Mouse (Mus musculus): ENCODE measurements around the gene Optn. TPM values are rescaled to one million over a fixed set of nuclear protein-coding genes. Genes with fewer than 3 reads are reported as not detected.
A peak's percentile ranks its signal among the peaks of the same experiment; 100 is the strongest.

The Optn gene
- polyA plus RNA-seq, 1 experiment from 2014 or later = 4.4 TPM

DNA sequence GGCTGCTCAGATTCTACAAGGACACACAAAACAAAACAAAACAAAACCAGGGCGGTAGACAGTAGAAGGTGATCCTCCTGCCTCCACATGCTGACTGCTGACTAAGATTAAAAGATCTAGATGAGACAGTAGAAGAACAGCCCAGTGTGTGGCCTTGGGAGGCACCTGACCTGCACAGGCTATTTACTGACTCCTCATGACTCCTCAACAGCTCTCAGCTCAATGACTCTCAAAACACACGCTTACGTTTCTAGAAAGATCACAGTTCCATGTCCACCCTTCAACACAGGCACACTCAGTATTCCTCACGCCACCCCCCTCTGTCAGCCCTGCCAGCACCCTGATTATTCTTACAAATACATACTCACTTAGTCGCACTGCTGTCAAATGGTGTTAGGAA, 5.4 kb downstream of the Optn start:
- no peak overlapping the region for H3K4me3 ChIP-seq
- DNase-seq (ENCODE audit: low spot score) = no peak
- H3K27me3 ChIP-seq (replicated peaks; ENCODE audit: low read depth, poor library complexity, severe bottlenecking) = peaks cover 21% of the 10 kb centered on the region
- H3K4me1 ChIP-seq = peaks cover 10% of the 10 kb centered on the region
- whole genome bisulfite sequencing = 87% methylated on average over 5 of the region's 5 CpGs
- H3K27ac ChIP-seq (replicated peaks) = no peak overlapping the region
- H3K36me3 ChIP-seq (replicated peaks) = no peaks in the 10 kb centered on the region
- no peaks in the 10 kb centered on the region for H3K9me3 ChIP-seq

DNA sequence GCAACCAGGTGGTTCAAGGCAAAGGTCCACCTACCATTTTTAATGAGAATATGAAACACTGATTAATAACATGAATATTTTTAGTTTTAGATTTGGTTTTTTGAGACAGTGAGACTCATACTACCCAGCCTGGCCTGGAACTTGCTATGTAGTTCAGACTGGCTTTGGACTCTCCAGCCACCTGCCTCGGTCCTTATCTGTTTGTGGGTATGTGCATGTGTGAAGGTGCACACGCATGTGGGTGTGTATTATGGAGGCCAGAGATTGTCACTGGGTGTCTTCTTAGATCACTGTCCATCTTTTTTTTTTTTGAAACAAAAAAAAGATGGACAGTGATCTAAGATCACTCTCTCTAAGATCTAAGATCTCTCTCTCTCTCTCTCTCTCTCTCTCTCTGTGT, 13.3 kb downstream of the Optn start:
- H3K4me3 ChIP-seq = no peak overlapping the region
- no peaks in the 10 kb centered on the region; the same call in 1 of the 2 replicates for H3K27me3 ChIP-seq (replicated peaks; ENCODE audit: low read depth, poor library complexity, severe bottlenecking)
- 88% methylated on average over 2 of the region's 2 CpGs for WGBS
- no peaks in the 10 kb centered on the region for H3K9me3 ChIP-seq
- H3K36me3 ChIP-seq (replicated peaks) = no peaks in the 10 kb centered on the region
- H3K4me1 ChIP-seq = peaks cover 11% of the 10 kb centered on the region
- H3K27ac ChIP-seq (replicated peaks) = no peak overlapping the region
- DNase-seq (ENCODE audit: low spot score) = no peak

GRCm38 (mm10) chr2:5047016-5047415, 16.8 kb downstream of the Optn start:
- Histone ChIP-seq H3K27ac (replicated peaks) (no peak overlapping the region), H3K9me3 (no peaks in the 10 kb centered on the region), H3K4me1 (peaks cover 29% of the 10 kb centered on the region), H3K4me3 (no peak overlapping the region), H3K27me3 (replicated peaks; ENCODE audit: low read depth, poor library complexity, severe bottlenecking) (peaks cover 11% of the 10 kb centered on the region), H3K36me3 (replicated peaks) (no peaks in the 10 kb centered on the region)
- no peak for DNase-seq (ENCODE audit: low spot score)
- WGBS = 90% methylated on average over 2 of the region's 2 CpGs

GRCm38 (mm10) chr2:5045269-5045965, 18.4 kb downstream of the Optn start:
- H3K9me3 ChIP-seq = no peaks in the 10 kb centered on the region
- no peaks in the 10 kb centered on the region for H3K36me3 ChIP-seq (replicated peaks)
- H3K27ac ChIP-seq (replicated peaks) = no peak overlapping the region
- peak; percentile 60 for DNase-seq (ENCODE audit: low spot score)
- peaks cover 11% of the 10 kb centered on the region for H3K27me3 ChIP-seq (replicated peaks; ENCODE audit: low read depth, poor library complexity, severe bottlenecking)
- 0 out of 2 replicates have a peak overlapping the region, but pooled peaks have one; percentile 25 for H3K4me3 ChIP-seq
- H3K4me1 ChIP-seq = peaks cover 29% of the 10 kb centered on the region
- WGBS = 37% methylated on average over 13 of the region's 13 CpGs

DNA sequence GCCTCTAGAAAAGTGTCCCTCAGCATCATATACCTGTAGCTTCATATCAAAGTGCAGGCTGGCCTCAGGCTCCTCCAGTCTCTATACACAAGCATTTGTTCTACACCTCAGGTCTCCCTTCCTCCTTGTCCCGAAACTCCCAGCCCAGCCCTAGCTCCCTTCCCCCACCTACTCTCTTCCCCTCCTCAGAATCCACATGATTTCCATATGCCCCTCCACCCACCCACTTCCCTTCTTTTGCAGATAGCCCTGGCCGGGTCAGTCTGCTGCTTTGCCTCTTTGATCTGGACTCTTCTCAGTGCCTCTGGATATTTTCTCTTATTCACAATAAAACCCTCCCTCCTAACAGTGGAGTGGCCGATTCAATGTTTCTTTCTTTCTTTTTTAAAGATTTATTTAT, 19.5 kb downstream of the Optn start:
- Histone ChIP-seq H3K27ac (replicated peaks) (no peak overlapping the region), H3K27me3 (replicated peaks; ENCODE audit: low read depth, poor library complexity, severe bottlenecking) (peaks cover 11% of the 10 kb centered on the region), H3K4me3 (no peak overlapping the region), H3K36me3 (replicated peaks) (no peaks in the 10 kb centered on the region), H3K9me3 (no peaks in the 10 kb centered on the region), H3K4me1 (peaks cover 25% of the 10 kb centered on the region)
- no peak for DNase-seq (ENCODE audit: low spot score)
- WGBS = 40% methylated on average over 3 of the region's 3 CpGs

DNA sequence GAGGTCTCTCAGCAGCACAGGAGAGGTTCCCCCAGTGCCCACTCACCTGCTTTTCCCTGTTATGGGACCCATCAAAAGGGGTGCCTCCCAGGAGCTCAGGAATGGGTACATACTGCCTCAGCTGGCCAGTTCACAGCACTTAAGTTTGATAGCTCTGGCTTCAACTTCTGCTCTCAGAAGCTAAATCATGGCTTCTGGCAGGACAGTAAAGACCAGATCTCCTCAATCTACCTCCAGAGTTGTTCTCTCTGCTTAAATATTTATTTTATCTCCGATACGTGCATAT, 20.4 kb downstream of the Optn start:
- peaks cover 25% of the 10 kb centered on the region for H3K4me1 ChIP-seq
- H3K36me3 ChIP-seq (replicated peaks) = no peaks in the 10 kb centered on the region
- no peaks in the 10 kb centered on the region for H3K9me3 ChIP-seq
- no peak overlapping the region for H3K27ac ChIP-seq (replicated peaks)
- no peak for DNase-seq (ENCODE audit: low spot score)
- WGBS = over 99% methylated on average over 2 of the region's 2 CpGs
- H3K4me3 ChIP-seq = no peak overlapping the region
- H3K27me3 ChIP-seq (replicated peaks; ENCODE audit: low read depth, poor library complexity, severe bottlenecking) = peaks cover 11% of the 10 kb centered on the region

GRCm38 (mm10) chr2:5042616-5043475, 21.0 kb downstream of the Optn start:
- 83% methylated on average over 11 of the region's 11 CpGs for WGBS

DNA sequence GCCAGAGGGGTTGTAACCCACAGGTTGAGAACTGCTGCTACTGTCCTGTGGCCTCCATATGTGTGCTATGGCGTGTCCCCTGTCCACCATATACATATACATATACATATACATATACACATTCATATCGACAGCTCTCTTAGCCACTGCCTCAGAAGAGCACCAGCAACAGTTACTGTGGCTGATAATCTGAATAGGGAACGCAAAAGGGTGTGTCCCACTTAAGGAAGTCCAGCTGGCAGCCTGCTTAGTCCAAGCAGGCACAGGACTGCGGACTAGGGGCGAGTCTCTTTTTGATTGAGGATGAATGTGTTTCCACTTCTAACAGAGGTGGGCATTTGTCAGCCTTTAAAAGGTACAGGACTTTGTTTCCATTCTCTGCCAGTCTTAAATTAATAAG, 22.0 kb downstream of the Optn start:
- no peaks in the 10 kb centered on the region for H3K36me3 ChIP-seq (replicated peaks)
- DNase-seq (ENCODE audit: low spot score) = no peak
- H3K27ac ChIP-seq (replicated peaks) = no peak overlapping the region
- peaks cover 25% of the 10 kb centered on the region for H3K4me1 ChIP-seq
- WGBS = 90% methylated on average over 5 of the region's 5 CpGs
- peaks cover 11% of the 10 kb centered on the region for H3K27me3 ChIP-seq (replicated peaks; ENCODE audit: low read depth, poor library complexity, severe bottlenecking)
- H3K4me3 ChIP-seq = no peak overlapping the region
- H3K9me3 ChIP-seq = no peaks in the 10 kb centered on the region

More at GRCm38 (mm10) chr2:5042616-5043475, 21.0 kb downstream of the Optn start:
- no peaks in the 10 kb centered on the region for H3K36me3 ChIP-seq (replicated peaks)
- no peak for DNase-seq (ENCODE audit: low spot score)
- peaks cover 11% of the 10 kb centered on the region for H3K27me3 ChIP-seq (replicated peaks; ENCODE audit: low read depth, poor library complexity, severe bottlenecking)
- no peak overlapping the region for H3K4me3 ChIP-seq
- no peak overlapping the region for H3K27ac ChIP-seq (replicated peaks)
- H3K9me3 ChIP-seq = no peaks in the 10 kb centered on the region
- H3K4me1 ChIP-seq = peaks cover 25% of the 10 kb centered on the region

GRCm38 (mm10) chr2:5040281-5041161, 23.3 kb downstream of the Optn start:
- DNase-seq (ENCODE audit: low spot score) = no peak
- H3K27ac ChIP-seq (replicated peaks) = no peak overlapping the region
- WGBS = 91% methylated on average over 12 of the region's 12 CpGs
- H3K36me3 ChIP-seq (replicated peaks) = no peaks in the 10 kb centered on the region
- H3K27me3 ChIP-seq (replicated peaks; ENCODE audit: low read depth, poor library complexity, severe bottlenecking) = peaks cover 11% of the 10 kb centered on the region
- peaks cover 18% of the 10 kb centered on the region for H3K4me1 ChIP-seq
- no peak overlapping the region for H3K4me3 ChIP-seq
- no peaks in the 10 kb centered on the region for H3K9me3 ChIP-seq

GRCm38 (mm10) chr2:5039350-5040170, 24.3 kb downstream of the Optn start:
- Histone ChIP-seq H3K9me3 (no peaks in the 10 kb centered on the region), H3K27ac (replicated peaks) (no peak overlapping the region), H3K4me3 (no peak overlapping the region), H3K36me3 (replicated peaks) (no peaks in the 10 kb centered on the region), H3K4me1 (peaks cover 8% of the 10 kb centered on the region), H3K27me3 (replicated peaks; ENCODE audit: low read depth, poor library complexity, severe bottlenecking) (peaks cover 11% of the 10 kb centered on the region)
- WGBS = 85% methylated on average over 13 of the region's 13 CpGs
- no peak for DNase-seq (ENCODE audit: low spot score)

DNA sequence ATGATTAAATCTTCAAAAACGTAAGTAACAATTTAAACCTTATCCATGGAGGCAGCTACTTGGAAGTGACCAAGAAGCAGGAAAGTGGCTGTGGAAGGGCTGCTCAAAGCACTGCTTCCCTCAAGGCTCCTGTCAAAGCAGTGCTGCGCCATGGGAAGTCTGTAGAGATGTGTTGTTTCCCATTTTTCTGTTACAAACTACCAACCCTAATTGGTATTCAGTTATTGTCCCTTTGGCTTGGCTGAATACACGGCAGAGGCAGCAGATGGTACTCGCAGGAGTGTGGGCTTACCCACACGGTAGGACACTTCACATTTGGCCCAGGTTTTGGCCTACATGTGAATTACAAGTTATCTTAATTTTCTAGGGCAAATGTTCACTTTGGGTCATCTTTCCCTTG, 25.5 kb downstream of the Optn start:
- Histone ChIP-seq H3K9me3 (no peaks in the 10 kb centered on the region), H3K36me3 (replicated peaks) (no peaks in the 10 kb centered on the region), H3K27me3 (replicated peaks; ENCODE audit: low read depth, poor library complexity, severe bottlenecking) (peaks cover 4% of the 10 kb centered on the region), H3K4me3 (no peak overlapping the region), H3K27ac (replicated peaks) (no peak overlapping the region), H3K4me1 (no peaks in the 10 kb centered on the region)
- 78% methylated on average over 5 of the region's 5 CpGs for WGBS
- no peak for DNase-seq (ENCODE audit: low spot score)

- no peaks in the 10 kb centered on the region for H3K4me1 ChIP-seq
- no peaks in the 10 kb centered on the region for H3K27me3 ChIP-seq (replicated peaks; ENCODE audit: low read depth, poor library complexity, severe bottlenecking)
- H3K36me3 ChIP-seq (replicated peaks) = no peaks in the 10 kb centered on the region
- 71% methylated on average over 3 of the region's 3 CpGs for WGBS
- no peak overlapping the region for H3K4me3 ChIP-seq
- H3K9me3 ChIP-seq = no peaks in the 10 kb centered on the region
- no peak overlapping the region for H3K27ac ChIP-seq (replicated peaks)
- DNase-seq (ENCODE audit: low spot score) = no peak
Observed at GRCm38 (mm10) chr2:5037390-5037789, 26.5 kb downstream of the Optn start.

All from embryonic facial prominence, embryonic 10.5 days (tissue).